Mouse (Mus musculus): ENCODE data around the gene Actr6.

The Actr6 gene

GRCm38 (mm10) chr10:89732001-89732794 lies at the start of gene Actr6:
Gene Actr6 (minus strand): TSS chr10:89732295.
- peak; percentile 91 for DNase-seq

- no peak for DNase-seq
Measured at GRCm38 (mm10) chr10:89776029-89776428, 43.9 kb upstream of the Actr6 start.

DNA sequence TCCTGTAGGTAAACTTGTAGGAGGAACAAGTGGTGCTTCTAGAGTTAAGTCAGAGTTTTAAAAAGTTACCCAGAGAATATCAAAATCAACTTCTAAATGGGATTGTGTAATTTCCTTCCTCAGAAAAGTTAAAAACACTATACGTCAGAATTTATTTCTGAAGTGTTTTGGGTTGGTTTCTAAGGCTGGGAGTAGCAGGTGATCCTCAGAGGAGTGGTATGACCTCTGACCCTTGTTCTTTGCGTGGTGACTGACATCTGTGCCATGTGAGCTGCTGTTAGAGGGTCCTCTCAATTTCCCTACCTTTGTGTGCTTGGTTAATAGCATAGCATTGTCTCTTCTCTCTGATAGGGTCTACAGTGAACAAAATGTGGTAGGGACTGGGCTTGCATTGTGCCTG lies 39.8 kb upstream of the Actr6 start:
- no peak for DNase-seq

DNA sequence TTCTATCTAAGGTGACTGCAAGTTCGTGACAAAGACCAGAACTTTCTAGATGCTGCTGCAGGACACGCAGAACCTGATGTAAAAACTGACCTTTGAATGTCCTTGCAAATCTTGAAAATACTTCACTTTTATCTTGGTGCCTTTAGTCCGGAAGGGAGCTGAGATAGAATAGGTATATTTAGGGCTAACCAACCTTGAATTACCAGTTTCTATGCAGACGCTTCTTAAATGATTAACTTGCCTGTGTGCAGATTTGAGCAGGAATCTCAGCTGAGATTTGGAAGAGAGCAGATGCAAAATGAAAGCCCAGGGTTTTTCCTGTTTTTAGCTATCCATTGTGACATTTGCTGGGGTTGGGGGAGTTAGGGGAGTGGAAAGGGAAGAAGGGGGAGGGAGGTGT lies 37.0 kb upstream of the Actr6 start:
- no peak for DNase-seq

DNA sequence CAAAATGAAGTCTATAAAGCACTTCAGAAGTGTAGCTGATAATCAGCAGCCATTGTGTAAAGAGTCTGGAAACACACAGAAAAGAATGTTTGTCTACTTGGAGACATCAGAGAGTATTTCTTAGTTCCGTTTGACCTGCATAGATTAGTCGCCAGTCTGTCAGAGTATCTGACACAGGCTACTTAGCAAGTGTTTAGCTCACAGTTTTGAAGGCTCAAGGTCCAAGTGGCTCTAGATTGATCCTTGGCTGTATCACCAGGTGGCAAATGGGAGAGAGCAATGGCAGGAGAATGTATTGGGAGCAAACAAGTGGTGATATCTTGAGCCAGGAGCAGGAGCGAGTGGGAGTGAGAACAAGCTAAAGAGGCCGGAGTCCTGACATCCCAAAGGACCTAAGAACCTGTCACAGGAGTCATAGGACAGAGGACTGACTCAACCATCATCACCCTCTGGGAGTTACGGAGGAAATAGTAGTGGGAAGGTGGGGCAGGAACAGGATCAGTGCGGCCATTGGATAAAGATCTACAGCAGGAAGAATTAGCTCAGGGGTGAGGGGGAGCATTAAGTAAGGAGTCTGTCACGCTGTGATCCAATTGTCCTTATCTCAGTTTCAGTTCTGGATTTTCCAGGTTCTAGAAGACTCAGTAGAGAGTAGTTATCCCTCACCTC lies 36.4 kb upstream of the Actr6 start:
- DNase-seq: no peak

DNA sequence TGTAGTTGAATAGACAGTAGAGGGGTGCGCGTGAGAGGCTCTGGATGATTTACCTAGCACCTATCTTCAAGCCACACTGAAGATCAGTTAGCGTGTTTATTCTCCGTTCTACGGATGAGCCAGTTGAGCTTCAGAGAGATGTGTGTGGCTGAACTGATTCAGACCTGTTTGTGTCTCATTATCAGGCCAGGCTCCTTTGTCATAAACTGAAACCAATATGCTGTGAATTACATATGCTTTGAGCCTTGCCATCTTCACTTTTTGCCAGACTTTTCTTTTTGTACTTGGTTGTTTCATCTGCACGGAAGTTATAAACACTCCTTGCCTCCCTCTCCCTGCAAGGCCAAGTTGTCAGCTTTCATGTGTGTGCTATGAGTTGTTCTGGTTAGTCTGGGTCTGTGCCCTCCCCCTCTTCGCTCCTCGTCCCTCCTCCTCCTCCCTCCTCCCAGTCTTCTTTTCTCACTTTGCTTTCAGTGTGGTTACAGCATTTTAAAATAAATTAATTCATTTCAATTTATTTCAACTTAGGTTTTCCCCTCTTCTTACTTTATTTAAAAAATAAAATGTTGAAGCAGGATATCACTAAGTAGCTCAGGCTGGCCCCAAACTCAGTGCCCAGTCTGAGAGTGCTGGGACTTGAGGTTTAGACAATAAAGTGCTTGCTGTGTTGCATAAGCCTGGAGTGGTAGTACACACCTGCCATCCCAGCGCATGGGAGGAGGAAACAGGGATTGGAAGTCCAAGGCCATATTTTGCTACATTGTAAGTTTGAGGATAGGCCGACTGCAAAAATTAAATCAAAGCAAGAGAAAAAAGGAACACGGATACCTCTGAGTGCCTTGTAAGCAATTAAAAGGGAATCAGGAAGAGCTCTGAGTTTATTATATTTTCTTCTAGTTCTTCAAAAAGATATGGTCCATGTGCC lies 34.0 kb upstream of the Actr6 start:
- DNase-seq: no peak

DNA sequence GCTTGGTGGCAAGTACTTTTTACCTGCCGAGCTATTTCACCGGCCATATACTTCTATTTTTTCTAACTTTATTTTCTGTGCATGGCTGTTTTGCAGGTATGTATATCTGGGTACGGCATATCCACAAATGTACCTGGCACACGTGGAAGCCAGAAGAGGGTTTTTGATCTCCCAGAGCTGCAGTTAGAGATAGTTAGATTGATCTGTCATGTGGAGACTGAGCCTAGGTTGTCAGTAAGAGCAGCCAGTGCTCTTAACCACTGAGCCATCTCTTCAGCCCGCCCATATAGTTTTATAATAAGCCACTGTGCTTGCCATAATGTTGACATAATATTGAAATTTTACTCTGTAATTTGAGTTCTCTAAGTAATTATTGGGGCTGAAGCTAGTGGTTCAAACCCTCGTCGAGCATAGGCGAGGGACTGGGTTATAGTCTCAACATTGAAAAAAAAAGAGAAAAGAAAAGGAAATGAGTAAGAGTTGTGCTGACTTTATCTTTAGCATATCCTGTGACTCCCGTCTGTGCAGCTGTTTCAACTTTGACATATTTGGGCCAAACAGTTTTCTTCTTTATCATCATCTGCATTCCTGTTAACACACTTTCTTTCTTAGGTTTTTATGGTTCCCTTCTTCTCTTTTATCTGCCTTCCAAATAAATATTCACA lies 32.5 kb upstream of the Actr6 start:
- no peak for DNase-seq

GRCm38 (mm10) chr10:89760772-89761171 lies 28.7 kb upstream of the Actr6 start:
- no peak for DNase-seq

DNA sequence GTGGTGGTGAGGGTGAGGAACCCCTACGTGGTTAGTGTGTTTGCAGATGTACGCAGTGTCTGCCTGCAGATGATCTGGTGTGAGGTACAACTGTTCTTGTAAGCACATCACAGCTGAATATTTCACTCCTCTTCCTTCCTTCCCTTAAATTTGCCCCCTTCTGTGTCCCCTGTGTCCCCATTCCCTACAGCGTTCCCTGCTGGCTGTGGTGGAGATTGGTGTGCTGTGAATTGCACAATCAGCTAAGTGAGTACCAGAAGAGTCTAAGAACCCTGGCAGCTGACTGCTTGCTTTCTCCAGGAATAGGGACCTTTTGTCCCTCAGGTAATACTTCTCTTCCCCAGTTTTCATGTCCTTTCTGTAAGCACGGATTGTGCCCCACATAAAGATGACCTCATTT lies 23.1 kb upstream of the Actr6 start:
- DNase-seq: no peak

- DNase-seq: no peak
Measured at GRCm38 (mm10) chr10:89751069-89751468, 19.0 kb upstream of the Actr6 start.

GRCm38 (mm10) chr10:89748619-89749018 lies 16.5 kb upstream of the Actr6 start:
- no peak for DNase-seq

DNA sequence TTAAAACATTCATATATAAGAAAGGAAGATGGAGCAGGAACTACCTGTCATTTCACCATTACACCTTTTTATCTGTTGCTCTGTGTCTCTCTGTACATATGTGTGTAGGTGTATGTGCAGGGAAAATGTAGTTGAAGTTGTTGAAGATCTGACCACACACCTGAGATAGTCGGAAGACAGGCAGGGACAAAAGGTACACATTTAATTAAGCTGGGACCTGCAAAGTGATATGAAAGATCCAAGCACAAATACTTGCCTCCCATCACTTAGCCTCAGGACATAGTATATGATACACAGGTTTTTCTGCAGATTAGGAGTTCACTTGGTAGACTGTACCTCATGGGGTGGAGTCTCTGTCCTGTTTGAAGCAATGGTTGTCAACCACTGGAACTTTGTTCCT lies 15.8 kb upstream of the Actr6 start:
- no peak for DNase-seq

- DNase-seq: no peak
Measured at GRCm38 (mm10) chr10:89747221-89747905, 15.3 kb upstream of the Actr6 start.

DNA sequence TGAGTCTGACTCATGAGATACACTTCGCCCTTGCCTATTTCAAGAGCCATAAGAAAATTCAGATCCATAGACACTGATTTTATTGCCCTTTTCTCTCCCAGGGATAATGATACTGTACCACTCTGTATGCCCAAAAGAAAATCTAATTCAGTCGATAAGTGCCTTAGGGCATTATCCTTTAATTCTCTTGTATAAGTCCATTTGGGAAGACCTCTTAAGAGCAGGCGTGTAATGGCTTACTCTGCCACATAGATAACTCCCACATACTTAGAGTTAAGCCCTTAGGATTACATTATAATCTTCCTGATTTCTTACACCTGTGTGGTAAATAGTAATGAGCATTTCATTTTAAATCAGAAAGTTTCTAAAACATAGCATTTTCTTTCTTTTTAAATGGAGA lies 14.5 kb upstream of the Actr6 start:
- no peak for DNase-seq

DNA sequence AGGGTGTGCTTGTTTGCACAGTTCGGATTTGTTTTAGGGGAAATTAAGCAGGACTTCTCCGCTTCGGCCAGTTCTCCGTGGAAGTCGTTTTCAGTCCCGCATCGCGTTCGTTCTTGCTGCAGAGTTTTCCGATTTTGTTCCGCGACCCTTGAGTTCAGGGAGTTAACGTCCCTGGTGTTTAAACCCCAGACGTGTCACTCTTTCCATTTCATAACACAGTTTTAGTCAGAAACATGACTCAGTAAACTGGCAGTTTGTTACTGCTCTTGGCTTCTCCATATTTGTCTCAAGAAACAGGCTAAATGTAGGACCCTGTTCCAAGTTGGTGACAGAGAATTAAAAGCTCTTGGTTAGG lies 13.5 kb upstream of the Actr6 start:
- no peak for DNase-seq

- peak; percentile 90 for DNase-seq
Measured at GRCm38 (mm10) chr10:89744871-89745665, 13.0 kb upstream of the Actr6 start, which contains the start of gene Uhrf1bp1l. Gene Uhrf1bp1l (plus strand): TSS chr10:89744991.

- DNase-seq: no peak
Measured at GRCm38 (mm10) chr10:89744341-89744740, 12.2 kb upstream of the Actr6 start.

GRCm38 (mm10) chr10:89743266-89743665 lies 11.2 kb upstream of the Actr6 start:
- DNase-seq: no peak

GRCm38 (mm10) chr10:89740995-89741394 lies 8.9 kb upstream of the Actr6 start:
- DNase-seq: no peak

- no peak for DNase-seq
Measured at GRCm38 (mm10) chr10:89739703-89740102, 7.6 kb upstream of the Actr6 start.

DNA sequence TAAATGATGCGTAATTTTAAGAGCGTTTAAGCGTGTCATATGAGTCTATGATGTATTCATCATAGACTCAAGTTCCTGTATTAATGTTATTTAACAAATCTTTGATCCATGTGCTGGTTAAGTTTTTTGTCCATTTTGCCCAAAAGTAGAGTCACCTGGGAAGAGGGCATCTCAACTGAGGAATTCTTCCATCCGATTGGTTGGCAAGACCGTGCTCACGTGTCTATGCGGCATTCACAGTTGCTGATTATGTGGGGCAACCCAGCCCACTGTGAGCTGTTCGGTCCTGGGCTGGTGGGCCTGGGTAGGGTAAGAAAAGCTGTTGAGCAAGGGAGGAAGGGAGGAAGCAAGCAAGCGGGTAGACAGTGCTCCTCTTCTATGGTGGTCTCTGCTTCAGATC lies 6.3 kb upstream of the Actr6 start:
- DNase-seq: no peak
